Mouse (Mus musculus) mouse trophoblast stem cell (cell line): ENCODE measurements around the gene Dlgap4.

Experiments used
- in situ Hi-C, 2 experiments: fragments of 300-500 bp; cut with MseI, MboI; formaldehyde crosslinking; loops; 2 replicates in 1 of 2; 3 replicates in 1 of 2; pipeline ENCODE4 v1.15.1; 2025

Dlgap4 gene

GRCm38 (mm10) chr2:156737976-156738375 is 124.5 kb downstream of the Dlgap4 start:
- in situ Hi-C loops, result no loop called here

GRCm38 (mm10) chr2:156741265-156741664 is 127.8 kb downstream of the Dlgap4 start:
- in situ Hi-C loops, result no loop called here

- in situ Hi-C loops, result no loop called here
Observed at GRCm38 (mm10) chr2:156741998-156742397, 128.5 kb downstream of the Dlgap4 start.

- in situ Hi-C loops, result no loop called here
Observed at GRCm38 (mm10) chr2:156743248-156743647, 129.7 kb downstream of the Dlgap4 start.

- in situ Hi-C loops, result no loop called here
Observed at GRCm38 (mm10) chr2:156744414-156744813, 130.9 kb downstream of the Dlgap4 start.

GRCm38 (mm10) chr2:156747315-156747714 is 133.8 kb downstream of the Dlgap4 start:
- in situ Hi-C loops, result no loop called here

- in situ Hi-C loops, result no loop called here
Observed at GRCm38 (mm10) chr2:156749687-156750086, 136.2 kb downstream of the Dlgap4 start.

- in situ Hi-C loops, result no loop called here
Observed at GRCm38 (mm10) chr2:156756937-156757336, 143.4 kb downstream of the Dlgap4 start.

GRCm38 (mm10) chr2:156760843-156761505 is 147.5 kb downstream of the Dlgap4 start:
- in situ Hi-C loops, result no loop called here

GRCm38 (mm10) chr2:156761521-156762278 is 148.2 kb downstream of the Dlgap4 start:
- in situ Hi-C loops, result no loop called here

- in situ Hi-C loops, result no loop called here
Observed at GRCm38 (mm10) chr2:156762499-156762898, 149.0 kb downstream of the Dlgap4 start.

- in situ Hi-C loops, result no loop called here
Observed at GRCm38 (mm10) chr2:156763101-156763500, 149.6 kb downstream of the Dlgap4 start.

GRCm38 (mm10) chr2:156764022-156764421 is 150.5 kb downstream of the Dlgap4 start:
- in situ Hi-C loops, result no loop called here

GRCm38 (mm10) chr2:156764747-156765146 is 151.2 kb downstream of the Dlgap4 start:
- in situ Hi-C loops, result no loop called here

- in situ Hi-C loops, result no loop called here
Observed at GRCm38 (mm10) chr2:156765593-156765992, 152.1 kb downstream of the Dlgap4 start.

- in situ Hi-C loops, result no loop called here
Observed at GRCm38 (mm10) chr2:156766227-156767019, 152.9 kb downstream of the Dlgap4 start.

GRCm38 (mm10) chr2:156767108-156767507 is 153.6 kb downstream of the Dlgap4 start:
- in situ Hi-C loops, result no loop called here

- in situ Hi-C loops, result no loop called here
Observed at GRCm38 (mm10) chr2:156769274-156769673, 155.8 kb downstream of the Dlgap4 start.

- in situ Hi-C loops, result no loop called here
Observed at GRCm38 (mm10) chr2:156773470-156773869, 160.0 kb downstream of the Dlgap4 start.

GRCm38 (mm10) chr2:156774035-156774737 is 160.7 kb downstream of the Dlgap4 start:
- in situ Hi-C loops, result no loop called here

GRCm38 (mm10) chr2:156774738-156775454 is 161.4 kb downstream of the Dlgap4 start, which contains the start of gene Myl9:
Gene Myl9 (plus strand): TSS chr2:156775420.
- in situ Hi-C loops, result no loop called here
